Mouse (Mus musculus) olfactory bulb, adult 2 months (tissue): ENCODE data around the gene Dusp27.

Experiments used
- CTCF ChIP-seq: fragments of 200-500 bp; IDR thresholded peaks from 2 replicates; pipeline ENCODE4 v1.5.1; 2012; ENCODE audit warnings: low read depth, mild to moderate bottlenecking, low read length, moderate library complexity; ENCODE audit not compliant: insufficient read depth
- POLR2A ChIP-seq: fragments of 200-500 bp; IDR thresholded peaks from 2 replicates; pipeline ENCODE4 v1.6.1; 2012; ENCODE audit warnings: mild to moderate bottlenecking, low read depth, low read length, moderate library complexity; ENCODE audit not compliant: insufficient read depth

- TF ChIP-seq POLR2A, result no peak
- TF ChIP-seq CTCF, result no peak
Measured at GRCm38 (mm10) chr1:166164580-166164979, 36.9 kb upstream of the Dusp27 start.
